Mouse (Mus musculus): ENCODE measurements around the gene Tnf. TPM values are rescaled to one million over a fixed set of nuclear protein-coding genes. Genes with fewer than 3 reads are reported as not detected.

Tnf gene
- polyA plus RNA-seq, 1 experiment from 2014 or later, result 0.20 TPM

- no peaks in the 10 kb centered on the region for H3K9me3 ChIP-seq (ENCODE audit: control insufficient read depth, low read depth, low read length)
- H3K4me2 ChIP-seq (replicated peaks; ENCODE audit: low read depth, low read length), result peak overlapping the region; percentile 56
- 19% methylated on average over 12 of the region's 12 CpGs for WGBS
Observed at GRCm38 (mm10) chr17:35165451-35166155, 36.2 kb downstream of the Tnf start.

GRCm38 (mm10) chr17:35164568-35165450 is 37.0 kb downstream of the Tnf start, which contains the start of gene Prrc2a:
Gene Prrc2a, minus strand, starts transcription at chr17:35164897.
- Histone ChIP-seq H3K4me1 (ENCODE audit: control insufficient read depth, insufficient read depth, low read length) (peaks cover 18% of the 10 kb centered on the region), H3K4me2 (replicated peaks; ENCODE audit: low read depth, low read length) (peak within 1 kb of the TSS; percentile 59), H3K36me3 (ENCODE audit: control insufficient read depth, insufficient read depth, low read length) (peaks cover 26% of the 10 kb centered on the region), H3K9ac (replicated peaks; ENCODE audit: low read depth, low read length) (peak within 1 kb of the TSS; percentile 100), H3K27me3 (ENCODE audit: control insufficient read depth, insufficient read depth, low read length) (no peaks in the 10 kb centered on the region), H3K27ac (ENCODE audit: low read length) (peak within 1 kb of the TSS; percentile 96), H3K4me3 (ENCODE audit: low read depth, low read length) (peak within 1 kb of the TSS; percentile 99), H3K9me3 (ENCODE audit: control insufficient read depth, low read depth, low read length) (no peaks in the 10 kb centered on the region)
- under 1% methylated on average over 66 of the region's 89 CpGs for WGBS
- ATAC-seq (ENCODE audit: insufficient number of reproducible peaks, insufficient read depth, low FRiP score, low read depth), result peak; percentile 97

More at GRCm38 (mm10) chr17:35165451-35166155, 36.2 kb downstream of the Tnf start:
- H3K4me1 ChIP-seq (ENCODE audit: control insufficient read depth, insufficient read depth, low read length), result peaks cover 18% of the 10 kb centered on the region
- peak overlapping the region; percentile 99 for H3K4me3 ChIP-seq (ENCODE audit: low read depth, low read length)
- no peaks in the 10 kb centered on the region for H3K27me3 ChIP-seq (ENCODE audit: control insufficient read depth, insufficient read depth, low read length)
- no peak for ATAC-seq (ENCODE audit: insufficient number of reproducible peaks, insufficient read depth, low FRiP score, low read depth)
- H3K9ac ChIP-seq (replicated peaks; ENCODE audit: low read depth, low read length), result 0 out of 2 replicates have a peak overlapping the region, but pooled peaks have one; percentile 41
- H3K27ac ChIP-seq (ENCODE audit: low read length), result peak overlapping the region; percentile 96
- H3K36me3 ChIP-seq (ENCODE audit: control insufficient read depth, insufficient read depth, low read length), result peaks cover 18% of the 10 kb centered on the region

GRCm38 (mm10) chr17:35164218-35164567 is 37.6 kb downstream of the Tnf start:
- H3K36me3 ChIP-seq (ENCODE audit: control insufficient read depth, insufficient read depth, low read length), result peaks cover 32% of the 10 kb centered on the region
- H3K27ac ChIP-seq (ENCODE audit: low read length), result peak overlapping the region; percentile 95
- peaks cover 18% of the 10 kb centered on the region for H3K4me1 ChIP-seq (ENCODE audit: control insufficient read depth, insufficient read depth, low read length)
- H3K4me2 ChIP-seq (replicated peaks; ENCODE audit: low read depth, low read length), result peak overlapping the region; percentile 59
- no peak for ATAC-seq (ENCODE audit: insufficient number of reproducible peaks, insufficient read depth, low FRiP score, low read depth)
- under 1% methylated on average over 21 of the region's 28 CpGs for WGBS
- H3K27me3 ChIP-seq (ENCODE audit: control insufficient read depth, insufficient read depth, low read length), result no peaks in the 10 kb centered on the region
- no peaks in the 10 kb centered on the region for H3K9me3 ChIP-seq (ENCODE audit: control insufficient read depth, low read depth, low read length)
- H3K4me3 ChIP-seq (ENCODE audit: low read depth, low read length), result peak overlapping the region; percentile 99
- H3K9ac ChIP-seq (replicated peaks; ENCODE audit: low read depth, low read length), result peak overlapping the region; percentile 100

- WGBS, result 10% methylated on average over 8 of the region's 8 CpGs
- H3K9me3 ChIP-seq (ENCODE audit: control insufficient read depth, low read depth, low read length), result no peaks in the 10 kb centered on the region
- peak overlapping the region; percentile 100 for H3K9ac ChIP-seq (replicated peaks; ENCODE audit: low read depth, low read length)
- no peaks in the 10 kb centered on the region for H3K27me3 ChIP-seq (ENCODE audit: control insufficient read depth, insufficient read depth, low read length)
- peak overlapping the region; percentile 99 for H3K4me3 ChIP-seq (ENCODE audit: low read depth, low read length)
- peaks cover 18% of the 10 kb centered on the region for H3K4me1 ChIP-seq (ENCODE audit: control insufficient read depth, insufficient read depth, low read length)
- peaks cover 39% of the 10 kb centered on the region for H3K36me3 ChIP-seq (ENCODE audit: control insufficient read depth, insufficient read depth, low read length)
- no peak for ATAC-seq (ENCODE audit: insufficient number of reproducible peaks, insufficient read depth, low FRiP score, low read depth)
- peak overlapping the region; percentile 59 for H3K4me2 ChIP-seq (replicated peaks; ENCODE audit: low read depth, low read length)
- peak overlapping the region; percentile 95 for H3K27ac ChIP-seq (ENCODE audit: low read length)
Observed at GRCm38 (mm10) chr17:35163326-35164081, 38.3 kb downstream of the Tnf start.

GRCm38 (mm10) chr17:35162730-35163129 is 39.1 kb downstream of the Tnf start:
- ATAC-seq (ENCODE audit: insufficient number of reproducible peaks, insufficient read depth, low FRiP score, low read depth), result no peak
- Histone ChIP-seq H3K9me3 (ENCODE audit: control insufficient read depth, low read depth, low read length) (no peaks in the 10 kb centered on the region), H3K27me3 (ENCODE audit: control insufficient read depth, insufficient read depth, low read length) (no peaks in the 10 kb centered on the region), H3K9ac (replicated peaks; ENCODE audit: low read depth, low read length) (peak overlapping the region; percentile 100), H3K4me2 (replicated peaks; ENCODE audit: low read depth, low read length) (peak overlapping the region; percentile 59), H3K27ac (ENCODE audit: low read length) (no peak overlapping the region), H3K36me3 (ENCODE audit: control insufficient read depth, insufficient read depth, low read length) (peaks cover 46% of the 10 kb centered on the region), H3K4me1 (ENCODE audit: control insufficient read depth, insufficient read depth, low read length) (peaks cover 18% of the 10 kb centered on the region), H3K4me3 (ENCODE audit: low read depth, low read length) (peak overlapping the region; percentile 99)
- 36% methylated on average over 12 of the region's 12 CpGs for WGBS

GRCm38 (mm10) chr17:35162121-35162520 is 39.7 kb downstream of the Tnf start:
- Histone ChIP-seq H3K36me3 (ENCODE audit: control insufficient read depth, insufficient read depth, low read length) (peaks cover 52% of the 10 kb centered on the region), H3K9ac (replicated peaks; ENCODE audit: low read depth, low read length) (no peak overlapping the region), H3K27me3 (ENCODE audit: control insufficient read depth, insufficient read depth, low read length) (no peaks in the 10 kb centered on the region), H3K9me3 (ENCODE audit: control insufficient read depth, low read depth, low read length) (no peaks in the 10 kb centered on the region), H3K4me1 (ENCODE audit: control insufficient read depth, insufficient read depth, low read length) (peaks cover 18% of the 10 kb centered on the region), H3K4me3 (ENCODE audit: low read depth, low read length) (peak overlapping the region; percentile 99; the same call in 1 of the 2 replicates), H3K4me2 (replicated peaks; ENCODE audit: low read depth, low read length) (peak overlapping the region; percentile 59), H3K27ac (ENCODE audit: low read length) (no peak overlapping the region)
- WGBS, result 71% methylated on average over 14 of the region's 14 CpGs
- ATAC-seq (ENCODE audit: insufficient number of reproducible peaks, insufficient read depth, low FRiP score, low read depth), result no peak

- no peaks in the 10 kb centered on the region for H3K9me3 ChIP-seq (ENCODE audit: control insufficient read depth, low read depth, low read length)
- peaks cover 16% of the 10 kb centered on the region for H3K4me1 ChIP-seq (ENCODE audit: control insufficient read depth, insufficient read depth, low read length)
- no peak for ATAC-seq (ENCODE audit: insufficient number of reproducible peaks, insufficient read depth, low FRiP score, low read depth)
- peaks cover 60% of the 10 kb centered on the region for H3K36me3 ChIP-seq (ENCODE audit: control insufficient read depth, insufficient read depth, low read length)
- 81% methylated on average over 11 of the region's 11 CpGs for WGBS
- H3K4me2 ChIP-seq (replicated peaks; ENCODE audit: low read depth, low read length), result no peak overlapping the region
- H3K27me3 ChIP-seq (ENCODE audit: control insufficient read depth, insufficient read depth, low read length), result no peaks in the 10 kb centered on the region
- no peak overlapping the region for H3K4me3 ChIP-seq (ENCODE audit: low read depth, low read length)
- H3K9ac ChIP-seq (replicated peaks; ENCODE audit: low read depth, low read length), result no peak overlapping the region
- no peak overlapping the region for H3K27ac ChIP-seq (ENCODE audit: low read length)
Observed at GRCm38 (mm10) chr17:35161421-35161820, 40.4 kb downstream of the Tnf start.

- no peak for ATAC-seq (ENCODE audit: insufficient number of reproducible peaks, insufficient read depth, low FRiP score, low read depth)
- Histone ChIP-seq H3K36me3 (ENCODE audit: control insufficient read depth, insufficient read depth, low read length) (peaks cover 77% of the 10 kb centered on the region), H3K9me3 (ENCODE audit: control insufficient read depth, low read depth, low read length) (no peaks in the 10 kb centered on the region), H3K4me1 (ENCODE audit: control insufficient read depth, insufficient read depth, low read length) (peaks cover 12% of the 10 kb centered on the region), H3K27me3 (ENCODE audit: control insufficient read depth, insufficient read depth, low read length) (no peaks in the 10 kb centered on the region), H3K27ac (ENCODE audit: low read length) (no peak overlapping the region), H3K4me3 (ENCODE audit: low read depth, low read length) (no peak overlapping the region), H3K9ac (replicated peaks; ENCODE audit: low read depth, low read length) (no peak overlapping the region), H3K4me2 (replicated peaks; ENCODE audit: low read depth, low read length) (no peak overlapping the region)
- 87% methylated on average over 7 of the region's 7 CpGs for WGBS
Observed at GRCm38 (mm10) chr17:35159638-35160037, 42.2 kb downstream of the Tnf start.

Measured in stomach, embryonic 14.5 days (tissue).